Mouse (Mus musculus): ENCODE measurements at regions not wholly inside any gene's neighbourhood (a gene's known extent, or its start where the extent isn't known, plus 50 kb on each side); places are given as distances from the start of the nearest gene placed in this dataset.
A peak's percentile ranks its signal among the peaks of the same experiment; 100 is the strongest.

DNA sequence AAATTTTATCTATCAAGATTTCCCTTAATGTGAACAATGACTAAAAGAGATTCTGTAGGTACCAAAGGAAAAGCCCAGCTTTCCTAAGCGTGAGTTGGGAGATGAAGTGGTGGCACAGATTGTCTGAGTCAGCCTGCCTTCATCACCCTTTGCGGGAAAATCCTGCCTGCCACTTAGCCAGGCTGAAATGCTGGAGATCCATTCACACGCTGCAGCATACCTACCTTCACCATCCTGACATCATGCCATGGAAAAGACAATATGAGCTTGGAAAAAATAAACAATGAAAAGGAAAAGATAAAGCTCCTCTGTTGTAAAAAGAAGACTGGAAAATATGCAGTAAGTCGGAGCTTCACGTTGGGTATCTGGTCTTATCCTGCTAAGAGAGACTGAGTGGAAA, 537.0 kb downstream of the Gja1 start:
- ATAC-seq (ENCODE audit: insufficient read depth, low read depth) (no peak), DNase-seq (ENCODE audit: low spot score) (no peak)
- H3K4me2 ChIP-seq (ENCODE audit: low read depth, low read length), result no peak overlapping the region
- H3K4me1 ChIP-seq (ENCODE audit: control insufficient read depth, insufficient read depth), result 0 out of 2 replicates have a peak, but pooled peaks cover 8% of the 10 kb centered on the region
- TF ChIP-seq CTCF (IDR thresholded peaks at IDR 0.05; ENCODE audit: low read depth), result no peak
- TF ChIP-seq EP300 (IDR thresholded peaks at IDR 0.05; ENCODE audit: low read depth), result no peak
- no peak overlapping the region for H3K9ac ChIP-seq (replicated peaks; ENCODE audit: low read depth, low read length)
- H3K27ac ChIP-seq (ENCODE audit: low read depth), result 0 out of 2 replicates have a peak overlapping the region, but pooled peaks have one; percentile 12
- H3K36me3 ChIP-seq (replicated peaks; ENCODE audit: control insufficient read depth, insufficient read depth, low read length), result no peaks in the 10 kb centered on the region
- no peak overlapping the region for H3K4me3 ChIP-seq (ENCODE audit: low read depth, low read length)
- 42% methylated on average over 5 of the region's 5 CpGs for WGBS
- H3K9me3 ChIP-seq (replicated peaks; ENCODE audit: control insufficient read depth, low read length), result no peaks in the 10 kb centered on the region
- H3K27me3 ChIP-seq (ENCODE audit: control insufficient read depth, insufficient read depth, low read length), result no peaks in the 10 kb centered on the region

- H3K27ac ChIP-seq (ENCODE audit: low read depth), result no peak overlapping the region
- no peak for TF ChIP-seq EP300 (IDR thresholded peaks at IDR 0.05; ENCODE audit: low read depth)
- TF ChIP-seq CTCF (IDR thresholded peaks at IDR 0.05; ENCODE audit: low read depth), result no peak
- H3K4me1 ChIP-seq (ENCODE audit: control insufficient read depth, insufficient read depth), result peaks cover 17% of the 10 kb centered on the region
- H3K27me3 ChIP-seq (ENCODE audit: control insufficient read depth, insufficient read depth, low read length), result no peaks in the 10 kb centered on the region
- H3K4me3 ChIP-seq (ENCODE audit: low read depth, low read length), result no peak overlapping the region
- no peaks in the 10 kb centered on the region for H3K36me3 ChIP-seq (replicated peaks; ENCODE audit: control insufficient read depth, insufficient read depth, low read length)
- H3K9me3 ChIP-seq (replicated peaks; ENCODE audit: control insufficient read depth, low read length), result no peaks in the 10 kb centered on the region
- 70% methylated on average over 5 of the region's 5 CpGs for WGBS
- no peak for ATAC-seq (ENCODE audit: insufficient read depth, low read depth)
- H3K4me2 ChIP-seq (ENCODE audit: low read depth, low read length), result no peak overlapping the region
- H3K9ac ChIP-seq (replicated peaks; ENCODE audit: low read depth, low read length), result no peak overlapping the region
- no peak for DNase-seq (ENCODE audit: low spot score)
Observed at GRCm38 (mm10) chr10:56918412-56918811, 541.3 kb downstream of the Gja1 start.

- peaks cover 9% of the 10 kb centered on the region for H3K4me1 ChIP-seq (ENCODE audit: control insufficient read depth, insufficient read depth)
Observed at GRCm38 (mm10) chr10:56920711-56921672, 543.9 kb downstream of the Gja1 start.

DNA sequence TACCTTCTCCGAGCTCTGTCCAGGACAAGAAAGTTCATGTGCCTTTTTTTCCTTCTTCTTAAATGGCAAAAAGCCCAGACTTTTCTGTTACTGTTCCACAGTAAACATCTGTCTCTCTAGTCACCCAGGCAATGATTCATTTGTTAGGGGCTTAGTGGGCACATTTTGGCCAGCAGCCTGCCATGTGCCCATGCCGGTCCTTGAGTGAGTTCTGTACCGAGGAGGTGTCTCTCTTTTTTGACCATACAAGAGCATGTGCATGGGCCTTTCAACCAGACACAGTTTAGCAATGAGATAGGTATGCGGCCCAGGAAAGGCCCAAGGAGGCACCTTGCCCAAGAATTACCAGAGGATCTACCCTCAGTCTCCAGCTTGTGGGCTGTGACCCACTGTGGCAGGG, 551.0 kb upstream of the Hsf2 start:
- no peak overlapping the region for H3K27ac ChIP-seq (ENCODE audit: low read depth)
- ATAC-seq (ENCODE audit: insufficient read depth, low read depth) (no peak; the same call in 1 of the 2 replicates), DNase-seq (ENCODE audit: low spot score) (no peak)
- no peak overlapping the region for H3K4me3 ChIP-seq (ENCODE audit: low read depth, low read length)
- no peaks in the 10 kb centered on the region for H3K36me3 ChIP-seq (replicated peaks; ENCODE audit: control insufficient read depth, insufficient read depth, low read length)
- H3K4me2 ChIP-seq (ENCODE audit: low read depth, low read length), result no peak overlapping the region
- no peak overlapping the region for H3K9ac ChIP-seq (replicated peaks; ENCODE audit: low read depth, low read length)
- H3K27me3 ChIP-seq (ENCODE audit: control insufficient read depth, insufficient read depth, low read length), result no peaks in the 10 kb centered on the region
- 75% methylated on average over 4 of the region's 4 CpGs for WGBS
- TF ChIP-seq CTCF (IDR thresholded peaks at IDR 0.05; ENCODE audit: low read depth), result no peak
- no peak for TF ChIP-seq EP300 (IDR thresholded peaks at IDR 0.05; ENCODE audit: low read depth)
- no peaks in the 10 kb centered on the region for H3K4me1 ChIP-seq (ENCODE audit: control insufficient read depth, insufficient read depth)
- H3K9me3 ChIP-seq (replicated peaks; ENCODE audit: control insufficient read depth, low read length), result peaks cover 4% of the 10 kb centered on the region; the same call in 1 of the 2 replicates

More at GRCm38 (mm10) chr10:56920711-56921672, 543.9 kb downstream of the Gja1 start:
- DNase-seq (ENCODE audit: low spot score), result peak; percentile 39
- Histone ChIP-seq H3K9ac (replicated peaks; ENCODE audit: low read depth, low read length) (no peak overlapping the region), H3K9me3 (replicated peaks; ENCODE audit: control insufficient read depth, low read length) (no peaks in the 10 kb centered on the region), H3K27me3 (ENCODE audit: control insufficient read depth, insufficient read depth, low read length) (no peaks in the 10 kb centered on the region), H3K4me2 (ENCODE audit: low read depth, low read length) (peak overlapping the region; percentile 43), H3K4me3 (ENCODE audit: low read depth, low read length) (peak overlapping the region; percentile 14), H3K36me3 (replicated peaks; ENCODE audit: control insufficient read depth, insufficient read depth, low read length) (no peaks in the 10 kb centered on the region), H3K27ac (ENCODE audit: low read depth) (peak overlapping the region; percentile 57; the same call in 1 of the 2 replicates)
- 39% methylated on average over 20 of the region's 20 CpGs for WGBS
- ATAC-seq (ENCODE audit: insufficient read depth, low read depth), result peak; percentile 55; the same call in 1 of the 2 replicates
- TF ChIP-seq EP300 (IDR thresholded peaks at IDR 0.05; ENCODE audit: low read depth) (no peak), CTCF (IDR thresholded peaks at IDR 0.05; ENCODE audit: low read depth) (no peak)

- no peak for ATAC-seq (ENCODE audit: insufficient read depth, low read depth)
- no peak for TF ChIP-seq CTCF (IDR thresholded peaks at IDR 0.05; ENCODE audit: low read depth)
- no peak for TF ChIP-seq EP300 (IDR thresholded peaks at IDR 0.05; ENCODE audit: low read depth)
- no peaks in the 10 kb centered on the region for H3K27me3 ChIP-seq (ENCODE audit: control insufficient read depth, insufficient read depth, low read length)
Observed at GRCm38 (mm10) chr10:56941972-56942371, 544.2 kb upstream of the Hsf2 start.

More at GRCm38 (mm10) chr10:56941972-56942371, 544.2 kb upstream of the Hsf2 start:
- H3K27ac ChIP-seq (ENCODE audit: low read depth), result no peak overlapping the region
- H3K9me3 ChIP-seq (replicated peaks; ENCODE audit: control insufficient read depth, low read length), result no peaks in the 10 kb centered on the region
- no peaks in the 10 kb centered on the region for H3K4me1 ChIP-seq (ENCODE audit: control insufficient read depth, insufficient read depth)
- no peak overlapping the region for H3K9ac ChIP-seq (replicated peaks; ENCODE audit: low read depth, low read length)
- H3K4me2 ChIP-seq (ENCODE audit: low read depth, low read length), result no peak overlapping the region
- no peak for DNase-seq (ENCODE audit: low spot score)
- whole genome bisulfite sequencing, result 65% methylated on average over 4 of the region's 4 CpGs
- no peak overlapping the region for H3K4me3 ChIP-seq (ENCODE audit: low read depth, low read length)
- no peaks in the 10 kb centered on the region for H3K36me3 ChIP-seq (replicated peaks; ENCODE audit: control insufficient read depth, insufficient read depth, low read length)
